Comparison of ENCODE assay signal across 8 mouse cellular contexts in genomic region chrX:103529185-103529584, GRCm38 (mm10).
DNase-seq lines count a peak whose midpoint lies in the region; ATAC-seq and TF ChIP-seq lines count a peak whose summit lies in the region.

No protein-coding gene starts in this region.

- H3K27me3 ChIP-seq in embryonic facial prominence, embryonic 15.5 days = no peaks in the 10 kb centered on the region
- H3K27me3 ChIP-seq in kidney, adult 2 months (replicated peaks; ENCODE audit: control insufficient read depth, insufficient read depth, low read length) = no peaks in the 10 kb centered on the region
- H3K27me3 ChIP-seq in limb, embryonic 14.5 days (ENCODE audit: control insufficient read depth, insufficient read depth, low read length) = no peaks in the 10 kb centered on the region
- no peaks in the 10 kb centered on the region for H3K27me3 ChIP-seq in midbrain, embryonic 14.5 days (ENCODE audit: control insufficient read depth, insufficient read depth, low read length)

- peak overlapping the region; percentile 39 for H3K4me2 ChIP-seq in embryonic facial prominence, embryonic 15.5 days (replicated peaks)
- H3K4me2 ChIP-seq in limb, embryonic 14.5 days (replicated peaks; ENCODE audit: low read depth, low read length, severe bottlenecking) = peak overlapping the region; percentile 44
- H3K4me2 ChIP-seq in midbrain, embryonic 14.5 days (ENCODE audit: low read length) = peak overlapping the region; percentile 35

- H3K4me1 ChIP-seq in embryonic facial prominence, embryonic 15.5 days = peaks cover 6% of the 10 kb centered on the region; the same call in 1 of the 2 replicates
- H3K4me1 ChIP-seq in kidney, adult 2 months (ENCODE audit: control insufficient read depth, insufficient read depth, low read length) = no peaks in the 10 kb centered on the region; the same call in 1 of the 2 replicates
- H3K4me1 ChIP-seq in limb, embryonic 14.5 days (ENCODE audit: control insufficient read depth, insufficient read depth, low read length) = 0 out of 2 replicates have a peak, but pooled peaks cover 3% of the 10 kb centered on the region
- H3K4me1 ChIP-seq in midbrain, embryonic 14.5 days (ENCODE audit: control insufficient read depth, insufficient read depth, low read length) = peaks cover 16% of the 10 kb centered on the region

- no peak overlapping the region for H3K9ac ChIP-seq in embryonic facial prominence, embryonic 15.5 days
- H3K9ac ChIP-seq in limb, embryonic 14.5 days (ENCODE audit: low read depth, low read length, severe bottlenecking) = 0 out of 2 replicates have a peak overlapping the region, but pooled peaks have one; percentile 25
- no peak overlapping the region for H3K9ac ChIP-seq in midbrain, embryonic 14.5 days (replicated peaks; ENCODE audit: low read length)

- peak overlapping the region; percentile 29 for H3K4me3 ChIP-seq in embryonic facial prominence, embryonic 15.5 days (replicated peaks)
- peak overlapping the region; percentile 30; the same call in 1 of the 2 replicates for H3K4me3 ChIP-seq in kidney, adult 2 months (ENCODE audit: insufficient read depth, low read depth, low read length)
- H3K4me3 ChIP-seq in limb, embryonic 14.5 days (replicated peaks; ENCODE audit: low read length) = peak overlapping the region; percentile 26
- peak overlapping the region; percentile 0; the same call in 1 of the 2 replicates for H3K4me3 ChIP-seq in midbrain, embryonic 14.5 days (replicated peaks; ENCODE audit: low read depth, low read length)

- no peaks in the 10 kb centered on the region for H3K36me3 ChIP-seq in embryonic facial prominence, embryonic 15.5 days
- no peaks in the 10 kb centered on the region for H3K36me3 ChIP-seq in kidney, adult 2 months (ENCODE audit: control insufficient read depth, insufficient read depth, low read length)
- H3K36me3 ChIP-seq in limb, embryonic 14.5 days (ENCODE audit: control insufficient read depth, insufficient read depth, low read length) = no peaks in the 10 kb centered on the region
- no peaks in the 10 kb centered on the region for H3K36me3 ChIP-seq in midbrain, embryonic 14.5 days (ENCODE audit: control insufficient read depth, insufficient read depth, low read length)

- 0 out of 2 replicates have a peak overlapping the region, but pooled peaks have one; percentile 11 for H3K27ac ChIP-seq in embryonic facial prominence, embryonic 15.5 days (replicated peaks)
- no peak overlapping the region; the same call in 1 of the 2 replicates for H3K27ac ChIP-seq in kidney, adult 2 months (ENCODE audit: insufficient read depth, low read depth, low read length)
- no peak overlapping the region for H3K27ac ChIP-seq in limb, embryonic 14.5 days (replicated peaks; ENCODE audit: low read depth, low read length)
- no peak overlapping the region for H3K27ac ChIP-seq in midbrain, embryonic 14.5 days (replicated peaks; ENCODE audit: low read depth, low read length)

- ATAC-seq in embryonic facial prominence, embryonic 15.5 days (ENCODE audit: insufficient number of reproducible peaks, low FRiP score, low TSS enrichment, low read depth) = peak; percentile 87
- ATAC-seq in limb, embryonic 14.5 days (ENCODE audit: low FRiP score, low read depth) = peak; percentile 82
- peak; percentile 64 for ATAC-seq in midbrain, embryonic 14.5 days (ENCODE audit: low FRiP score, low TSS enrichment)

- no peaks in the 10 kb centered on the region for H3K9me3 ChIP-seq in embryonic facial prominence, embryonic 15.5 days (replicated peaks)
- no peaks in the 10 kb centered on the region for H3K9me3 ChIP-seq in limb, embryonic 14.5 days (ENCODE audit: control insufficient read depth, low read length)
- no peaks in the 10 kb centered on the region for H3K9me3 ChIP-seq in midbrain, embryonic 14.5 days (ENCODE audit: control insufficient read depth, low read length)

- no peak for TF ChIP-seq POLR2A in kidney, adult 2 months (IDR thresholded peaks at IDR 0.05; ENCODE audit: low read depth, low read length)
- TF ChIP-seq POLR2A in limb, embryonic 14.5 days (IDR thresholded peaks at IDR 0.05; ENCODE audit: borderline replicate concordance, extremely low read depth, insufficient read depth, insufficient read length) = no peak

- DNase-seq in ovary, adult 18-20 months (ENCODE audit: low spot score) = peak; percentile 55
- no peak for DNase-seq in ovary, postnatal 10 days (ENCODE audit: low spot score)
- DNase-seq in heart, adult 8-10 months (ENCODE audit: low spot score) = peak; percentile 42
- peak; percentile 73 for DNase-seq in kidney, adult 2 months
- peak; percentile 84 for DNase-seq in limb, embryonic 14.5 days (ENCODE audit: low spot score)
- DNase-seq in midbrain, embryonic 14.5 days = peak; percentile 89
- DNase-seq in spleen, postnatal 10 days (ENCODE audit: low spot score in 2 of 2) = peak; percentile 44 to 83

- no peak for TF ChIP-seq CTCF in kidney, adult 2 months (conservative IDR thresholded peaks at IDR 0.05; ENCODE audit: insufficient read depth, insufficient read length, low read depth, low read length)

- 0% methylated on average over 23 of the region's 23 CpGs for WGBS in embryonic facial prominence, embryonic 15.5 days
- under 1% methylated on average over 23 of the region's 23 CpGs for WGBS in kidney, adult 2 months
- 2% methylated on average over 23 of the region's 23 CpGs for WGBS in limb, embryonic 14.5 days
- WGBS in midbrain, embryonic 14.5 days = under 1% methylated on average over 23 of the region's 23 CpGs
